Mouse (Mus musculus): ENCODE measurements around the gene Smim10l2a.

The Smim10l2a gene

GRCm38 (mm10) chrX:56374431-56375128, at the start of gene Smim10l2a:
Gene Smim10l2a (plus strand): TSS chrX:56374586.
- DNase-seq = peak; percentile 68 to 74

- no peak for DNase-seq
Measured at GRCm38 (mm10) chrX:56332046-56332445, 42.3 kb upstream of the Smim10l2a start.

- peak; percentile 56 to 59 for DNase-seq
Measured at GRCm38 (mm10) chrX:56340305-56340704, 34.1 kb upstream of the Smim10l2a start.

GRCm38 (mm10) chrX:56342921-56343320, 31.5 kb upstream of the Smim10l2a start:
- DNase-seq = no peak

GRCm38 (mm10) chrX:56346176-56346931, 28.0 kb upstream of the Smim10l2a start, which contains the start of gene Zfp449:
Gene Zfp449 (plus strand): TSS chrX:56346400.
- peak; percentile 77 to 89 for DNase-seq

- DNase-seq = peak; percentile 63 to 70
Measured at GRCm38 (mm10) chrX:56346932-56347253, 27.5 kb upstream of the Smim10l2a start.

GRCm38 (mm10) chrX:56380852-56381251, 6.5 kb downstream of the Smim10l2a start:
- DNase-seq = no peak

GRCm38 (mm10) chrX:56384142-56384541, 9.8 kb downstream of the Smim10l2a start:
- peak in 1 of 2 experiments; percentile 22 for DNase-seq

GRCm38 (mm10) chrX:56404646-56405045, 30.3 kb downstream of the Smim10l2a start:
- DNase-seq = no peak

- DNase-seq = no peak
Measured at GRCm38 (mm10) chrX:56405482-56405881, 31.1 kb downstream of the Smim10l2a start.

GRCm38 (mm10) chrX:56406128-56406527, 31.7 kb downstream of the Smim10l2a start:
- no peak for DNase-seq

- DNase-seq = no peak
Measured at GRCm38 (mm10) chrX:56416277-56416676, 41.9 kb downstream of the Smim10l2a start.

- no peak for DNase-seq
Measured at GRCm38 (mm10) chrX:56417541-56417940, 43.2 kb downstream of the Smim10l2a start.

Measured in cerebellum, postnatal 10 days (tissue).